Mouse (Mus musculus): ENCODE measurements around the gene Cda.

DNA sequence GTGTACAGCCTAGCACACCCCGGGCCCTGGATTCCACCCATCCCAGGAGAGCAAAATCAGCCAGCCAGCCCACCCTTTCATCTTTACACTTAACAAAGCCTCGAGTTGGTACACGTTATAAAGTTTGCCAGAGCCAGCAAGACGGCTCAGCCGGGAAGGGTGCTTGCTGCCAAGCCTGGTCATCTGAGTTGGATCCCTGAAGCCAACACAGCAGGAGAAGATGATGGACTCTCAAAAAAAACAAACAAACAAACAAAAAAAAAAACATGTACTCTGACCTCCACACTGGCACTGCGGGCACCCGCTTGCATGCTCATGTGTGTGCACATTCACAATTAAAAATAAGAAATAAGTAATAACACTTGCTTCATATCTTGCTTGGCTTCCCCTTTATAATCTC is 25.7 kb downstream of the Cda start:
- TF ChIP-seq CTCF (conservative IDR thresholded peaks at IDR 0.05; ENCODE audit: low read length) (no peak), POU5F1 (IDR thresholded peaks at IDR 0.05; ENCODE audit: borderline replicate concordance, low read length) (no peak)
